Mouse (Mus musculus) Patski (cell line): ENCODE measurements around the gene Med19. TPM values are rescaled to one million over a fixed set of nuclear protein-coding genes. Genes with fewer than 3 reads are reported as not detected.
"Not testable (repeated sequence)": the region's sequence is repeated elsewhere in the genome, so short reads cannot be mapped to it uniquely, and the experiment has no call there.

Experiments
- ATAC-seq: fragments of 100-300 bp; one replicate; pipeline ENCODE4 v1.8.0; 2021
- CTCF ChIA-PET: fragments of 350-600 bp; sonication (Branson Sonifier 250); formaldehyde crosslinking; loops from one replicate; lab custom pipeline; 2022; ENCODE audit warnings: inconsistent platforms; lab: Charles Lee
- POLR2A ChIA-PET: fragments of 350-600 bp; sonication (Branson Sonifier 250); formaldehyde crosslinking; loops from one replicate; lab custom pipeline; 2022; ENCODE audit warnings: antibody characterized with exemption, inconsistent platforms; lab: Charles Lee
- DNase-seq: peaks from one replicate; pipeline ENCODE4 v3.0.0-alpha.2; 2011; ENCODE audit warnings: low read depth, low spot score
- H3K27me3 ChIP-seq: fragments of 371-371 bp; one replicate; pipeline ENCODE4 v1.5.1; 2021
- CTCF ChIP-seq: fragments of 100-300 bp; IDR thresholded peaks from one replicate; pipeline ENCODE4 v1.5.1; 2021
- in situ Hi-C: fragments of 300-500 bp; cut with MboI; formaldehyde crosslinking; loops from 3 replicates; pipeline ENCODE4 v1.11.1; 2018; ENCODE audit warnings: low pct_unique_long_range_greater_than_20kb, mixed read lengths
- polyA plus RNA-seq: library from polyadenylated mRNA; unstranded; gene quantifications from one replicate; pipeline ENCODE4 v1.2.3, GENCODE M21; 2021

The Med19 gene
- polyA plus RNA-seq, 1 experiment from 2014 or later, result 30.6 TPM

- ATAC-seq (peak; percentile 98), DNase-seq (no peak)
- no peak for TF ChIP-seq CTCF
- CTCF ChIA-PET, result interaction anchor here (0.9 kb wide), 1 partner anchor 43 kb away, joined by 4 read pairs; no protein-coding TSS in a partner anchor
- POLR2A ChIA-PET, result interaction anchor here (0.5 to 1.6 kb wide), 2 partner anchors 11 to 38 kb away, joined by 3 to 4 read pairs; no protein-coding TSS in a partner anchor
- in situ Hi-C loops, result no loop called here
- no peaks in the 10 kb centered on the region for H3K27me3 ChIP-seq
Measured at GRCm38 (mm10) chr2:84715562-84716361, 37.6 kb downstream of the Med19 start.

GRCm38 (mm10) chr2:84716423-84717355 lies 38.5 kb downstream of the Med19 start:
- DNase-seq (no peak), ATAC-seq (no peak)
- H3K27me3 ChIP-seq, result no peaks in the 10 kb centered on the region
- in situ Hi-C loops, result no loop called here
- TF ChIP-seq CTCF, result no peak
- ChIA-PET POLR2A (interaction anchor here (0.5 to 1.6 kb wide), 4 partner anchors 10 to 1101 kb away, joined by 3 to 4 read pairs (median 3); no protein-coding TSS in a partner anchor), CTCF (interaction anchor here (0.9 kb wide), 1 partner anchor 42 kb away, joined by 4 read pairs; no protein-coding TSS in a partner anchor)

- ATAC-seq (no peak), DNase-seq (no peak)
- ChIA-PET POLR2A (interaction anchor here (0.6 to 1.6 kb wide), 2 partner anchors 9 to 1102 kb away, joined by 3 to 4 read pairs; no protein-coding TSS in a partner anchor), CTCF (no interaction called here)
- TF ChIP-seq CTCF, result no peak
- in situ Hi-C loops, result no loop called here
- no peaks in the 10 kb centered on the region for H3K27me3 ChIP-seq
Measured at GRCm38 (mm10) chr2:84717357-84717756, 39.2 kb downstream of the Med19 start.

GRCm38 (mm10) chr2:84720718-84721117 lies 42.5 kb downstream of the Med19 start:
- CTCF ChIA-PET, result no interaction called here

GRCm38 (mm10) chr2:84721182-84721581 lies 43.0 kb downstream of the Med19 start:
- DNase-seq (no peak), ATAC-seq (no peak)
- no peak for TF ChIP-seq CTCF
- in situ Hi-C loops, result no loop called here
- CTCF ChIA-PET, result no interaction called here
- H3K27me3 ChIP-seq, result no peaks in the 10 kb centered on the region
- POLR2A ChIA-PET, result interaction anchor here (1.6 kb wide), 1 partner anchor 14 kb away, joined by 5 read pairs; no protein-coding TSS in a partner anchor

More at GRCm38 (mm10) chr2:84720718-84721117, 42.5 kb downstream of the Med19 start:
- in situ Hi-C loops, result no loop called here
- no peaks in the 10 kb centered on the region for H3K27me3 ChIP-seq
- ATAC-seq (no peak), DNase-seq (no peak)
- POLR2A ChIA-PET, result interaction anchor here (1.6 kb wide), 1 partner anchor 14 kb away, joined by 5 read pairs; no protein-coding TSS in a partner anchor
- TF ChIP-seq CTCF, result no peak

- ChIA-PET CTCF (interaction anchor here (0.6 kb wide), 1 partner anchor 19 kb away, joined by 3 read pairs; no protein-coding TSS in a partner anchor), POLR2A (interaction anchor here (0.5 kb wide), 1 partner anchor 50 kb away, joined by 3 read pairs; no protein-coding TSS in a partner anchor)
- in situ Hi-C loops, result no loop called here
- no peak for TF ChIP-seq CTCF
- no peak for DNase-seq
- no peak for ATAC-seq
- H3K27me3 ChIP-seq, result no peaks in the 10 kb centered on the region
Measured at GRCm38 (mm10) chr2:84723856-84724255, 45.7 kb downstream of the Med19 start.

- no peak for ATAC-seq
- no peak for TF ChIP-seq CTCF
- H3K27me3 ChIP-seq, result no peaks in the 10 kb centered on the region
- no peak for DNase-seq
- POLR2A ChIA-PET, result interaction anchor here (1.3 kb wide), 1 partner anchor 8 kb away, joined by 3 read pairs; the partner anchor contains the start of gene Ypel4
- CTCF ChIA-PET, result no interaction called here
- in situ Hi-C loops, result no loop called here
Measured at GRCm38 (mm10) chr2:84725770-84726169, 47.6 kb downstream of the Med19 start.

GRCm38 (mm10) chr2:84726716-84727115 lies 48.5 kb downstream of the Med19 start:
- CTCF ChIA-PET, result no interaction called here
- no peak for DNase-seq

GRCm38 (mm10) chr2:84727172-84727858 lies 49.1 kb downstream of the Med19 start, which contains the start of gene Clp1:
TSS of gene Clp1 (minus strand) at chr2:84727350.
- TF ChIP-seq CTCF, result no peak
- DNase-seq (peak; percentile 59), ATAC-seq (peak; percentile 93)
- ChIA-PET CTCF (no interaction called here), POLR2A (interaction anchor here (0.8 to 1.6 kb wide), 4 partner anchors 7 to 16 kb away, joined by 3 to 7 read pairs (median 4); partner anchors contain the start of genes Gm19426 and Ypel4)
- in situ Hi-C loops, result no loop called here
- no peaks in the 10 kb centered on the region for H3K27me3 ChIP-seq

More at GRCm38 (mm10) chr2:84726716-84727115, 48.5 kb downstream of the Med19 start:
- POLR2A ChIA-PET, result interaction anchor here (0.8 to 1.6 kb wide), 4 partner anchors 7 to 17 kb away, joined by 3 to 7 read pairs (median 4); partner anchors contain the start of genes Gm19426 and Ypel4
- H3K27me3 ChIP-seq, result no peaks in the 10 kb centered on the region
- TF ChIP-seq CTCF, result no peak
- no peak for ATAC-seq
- in situ Hi-C loops, result no loop called here

- DNase-seq, in situ Hi-C loops, POLR2A ChIA-PET, ATAC-seq, H3K27me3 ChIP-seq, CTCF ChIA-PET: not testable (repeated sequence)
Measured at GRCm38 (mm10) chr2:84728191-84728590, 50.0 kb downstream of the Med19 start.
